Mouse (Mus musculus) left cerebral cortex, adult 9 months (tissue): ENCODE data around the gene Ppp1r17.

Experiments
- DNase-seq, 2 experiments: peaks; one replicate each; pipeline ENCODE4 v3.0.0; 2022; ENCODE audit warnings: low spot score in 2 of 2

Gene Ppp1r17

GRCm38 (mm10) chr6:56017291-56017994, at the start of gene Ppp1r17:
TSS of gene Ppp1r17 (plus strand) at chr6:56017497.
- no peak for DNase-seq

- peak in 1 of 2 experiments; percentile 24 for DNase-seq
These were observed 44.3 kb upstream of the Ppp1r17 start for GRCm38 (mm10) chr6:55972998-55973397.

GRCm38 (mm10) chr6:55979766-55980165, 37.5 kb upstream of the Ppp1r17 start:
- DNase-seq: no peak

GRCm38 (mm10) chr6:56008711-56009110, 8.6 kb upstream of the Ppp1r17 start:
- no peak for DNase-seq

- no peak for DNase-seq
These were observed 4.9 kb upstream of the Ppp1r17 start for GRCm38 (mm10) chr6:56012384-56012783.

- no peak for DNase-seq
These were observed 2.3 kb downstream of the Ppp1r17 start for GRCm38 (mm10) chr6:56019632-56020031.

GRCm38 (mm10) chr6:56025533-56025932, 8.2 kb downstream of the Ppp1r17 start:
- DNase-seq: no peak

- DNase-seq: no peak
These were observed 10.0 kb downstream of the Ppp1r17 start for GRCm38 (mm10) chr6:56027318-56027717.

- no peak for DNase-seq
These were observed 10.7 kb downstream of the Ppp1r17 start for GRCm38 (mm10) chr6:56027966-56028365.

- no peak for DNase-seq
These were observed 12.7 kb downstream of the Ppp1r17 start for GRCm38 (mm10) chr6:56029986-56030385.

GRCm38 (mm10) chr6:56032231-56032630, 14.9 kb downstream of the Ppp1r17 start:
- no peak for DNase-seq

- DNase-seq: no peak
These were observed 17.8 kb downstream of the Ppp1r17 start for GRCm38 (mm10) chr6:56035054-56035453.

GRCm38 (mm10) chr6:56039476-56040055, 22.3 kb downstream of the Ppp1r17 start:
- DNase-seq: no peak

GRCm38 (mm10) chr6:56044270-56044669, 27.0 kb downstream of the Ppp1r17 start:
- no peak for DNase-seq

GRCm38 (mm10) chr6:56044716-56045115, 27.4 kb downstream of the Ppp1r17 start:
- DNase-seq: no peak

- DNase-seq: no peak
These were observed 31.3 kb downstream of the Ppp1r17 start for GRCm38 (mm10) chr6:56048580-56048979.

- DNase-seq: peak in 1 of 2 experiments; percentile 49
These were observed 31.8 kb downstream of the Ppp1r17 start for GRCm38 (mm10) chr6:56049104-56049503.

GRCm38 (mm10) chr6:56063736-56064135, 46.4 kb downstream of the Ppp1r17 start:
- no peak for DNase-seq

GRCm38 (mm10) chr6:56066632-56067282, 49.5 kb downstream of the Ppp1r17 start:
- DNase-seq: peak in 1 of 2 experiments; percentile 34

GRCm38 (mm10) chr6:56068516-56068915, 51.2 kb downstream of the Ppp1r17 start:
- no peak for DNase-seq

- DNase-seq: no peak
These were observed 59.1 kb downstream of the Ppp1r17 start for GRCm38 (mm10) chr6:56076378-56076805.
